Mouse (Mus musculus): ENCODE results near the gene Rhox13.

GRCm38 (mm10) chrX:38110807-38111206 lies 10.2 kb upstream of the Rhox13 start, which contains the start of gene Rhox12:
- TF ChIP-seq CTCF (IDR thresholded peaks at IDR 0.05; ENCODE audit: borderline replicate concordance, insufficient read depth, low read length) (no peak), POLR2A (IDR thresholded peaks at IDR 0.05; ENCODE audit: low read depth, low read length) (no peak)
